Mouse (Mus musculus): Measurements from ENCODE around the gene Slc26a5. TPM values are rescaled to one million over a fixed set of nuclear protein-coding genes. Genes with fewer than 3 reads are reported as not detected.

The Slc26a5 gene
- polyA plus RNA-seq, 1 experiment = 0.11 TPM

DNA sequence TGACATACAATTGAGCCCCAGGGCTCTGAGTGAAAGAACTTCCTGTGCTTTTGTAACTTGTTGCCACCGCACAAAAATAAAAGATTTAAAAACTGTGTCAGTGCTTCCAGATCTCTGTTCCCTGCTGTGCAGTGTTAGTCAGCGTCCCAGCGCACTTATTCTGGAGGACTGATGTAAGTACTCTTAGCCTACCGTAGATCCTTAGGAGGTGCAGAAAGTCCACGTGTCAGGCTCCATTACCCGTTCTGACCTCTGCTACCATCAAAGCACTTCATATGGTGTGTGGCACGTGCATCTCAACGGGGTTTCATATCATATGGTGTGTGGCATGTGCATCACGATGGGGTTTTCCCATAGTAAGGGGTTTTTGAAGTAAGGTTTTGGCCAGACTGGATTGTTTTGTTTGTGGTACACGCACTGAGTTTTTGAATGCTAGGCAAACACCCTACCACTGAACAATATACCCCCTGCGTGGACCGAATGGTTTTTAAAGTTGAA, 61.7 kb downstream of the Slc26a5 start:
- Histone ChIP-seq H3K27me3 (ENCODE audit: control insufficient read depth, insufficient read depth, low read length) (no peaks in the 10 kb centered on the region), H3K4me1 (ENCODE audit: control insufficient read depth, insufficient read depth, low read length) (no peaks in the 10 kb centered on the region), H3K27ac (ENCODE audit: insufficient read depth, low read length) (no peak overlapping the region), H3K4me3 (replicated peaks; ENCODE audit: insufficient read depth, low read depth, low read length) (no peak overlapping the region)
- DNase-seq = no peak
- TF ChIP-seq POLR2A (IDR thresholded peaks at IDR 0.05; ENCODE audit: borderline replicate concordance, insufficient read depth, low read length) = no peak
- no peak for TF ChIP-seq CTCF (IDR thresholded peaks at IDR 0.05; ENCODE audit: borderline replicate concordance, insufficient read depth, low read depth, low read length)
- 74% methylated on average over 12 of the region's 12 CpGs for WGBS

DNA sequence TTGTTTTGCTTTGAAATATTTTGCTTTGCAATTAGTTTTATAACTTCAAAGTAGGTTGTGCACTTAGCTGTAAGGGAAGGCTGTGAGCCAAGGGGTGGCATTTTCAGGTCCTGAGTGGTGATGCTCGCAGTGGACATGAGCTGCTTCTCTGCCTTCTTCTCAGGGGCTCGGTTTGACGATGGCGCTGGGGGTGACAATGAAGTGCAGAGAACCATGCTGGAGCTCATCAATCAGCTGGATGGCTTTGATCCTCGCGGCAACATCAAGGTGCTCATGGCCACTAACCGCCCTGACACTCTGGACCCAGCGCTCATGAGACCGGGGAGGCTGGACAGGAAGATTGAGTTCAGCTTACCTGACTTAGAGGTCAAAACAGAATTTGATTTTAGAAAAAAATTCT, 62.5 kb downstream of the Slc26a5 start:
- Histone ChIP-seq H3K4me1 (ENCODE audit: control insufficient read depth, insufficient read depth, low read length) (no peaks in the 10 kb centered on the region), H3K27me3 (ENCODE audit: control insufficient read depth, insufficient read depth, low read length) (no peaks in the 10 kb centered on the region), H3K4me3 (replicated peaks; ENCODE audit: insufficient read depth, low read depth, low read length) (no peak overlapping the region), H3K27ac (ENCODE audit: insufficient read depth, low read length) (no peak overlapping the region)
- TF ChIP-seq CTCF (IDR thresholded peaks at IDR 0.05; ENCODE audit: borderline replicate concordance, insufficient read depth, low read depth, low read length) (no peak), POLR2A (IDR thresholded peaks at IDR 0.05; ENCODE audit: borderline replicate concordance, insufficient read depth, low read length) (no peak)
- 94% methylated on average over 9 of the region's 9 CpGs for WGBS
- no peak for DNase-seq

DNA sequence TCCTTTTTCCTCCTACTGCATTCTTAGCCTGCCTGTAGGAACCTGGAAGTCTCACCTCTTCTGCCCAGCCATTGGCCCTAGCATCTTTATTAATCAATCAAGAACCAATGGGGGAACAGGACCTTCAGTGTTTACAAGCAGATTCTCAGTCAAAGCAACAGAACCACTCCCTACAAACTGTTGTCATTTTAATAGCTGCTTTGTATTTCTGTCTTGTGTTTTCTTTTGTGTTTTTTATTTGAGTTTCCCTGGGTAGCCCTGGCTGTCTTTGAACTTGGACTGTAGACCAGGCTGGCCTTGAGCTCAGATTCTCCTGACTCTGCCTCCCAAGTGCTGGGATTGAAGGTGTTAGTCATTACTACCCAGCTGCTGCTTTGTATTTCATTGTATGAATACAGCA, 73.2 kb downstream of the Slc26a5 start:
- no peak for DNase-seq
- TF ChIP-seq CTCF (IDR thresholded peaks at IDR 0.05; ENCODE audit: borderline replicate concordance, insufficient read depth, low read depth, low read length) (no peak), POLR2A (IDR thresholded peaks at IDR 0.05; ENCODE audit: borderline replicate concordance, insufficient read depth, low read length) (no peak)
- H3K27ac ChIP-seq (ENCODE audit: insufficient read depth, low read length) = no peak overlapping the region
- H3K27me3 ChIP-seq (ENCODE audit: control insufficient read depth, insufficient read depth, low read length) = no peaks in the 10 kb centered on the region
- no peak overlapping the region for H3K4me3 ChIP-seq (replicated peaks; ENCODE audit: insufficient read depth, low read depth, low read length)
- peaks cover 7% of the 10 kb centered on the region for H3K4me1 ChIP-seq (ENCODE audit: control insufficient read depth, insufficient read depth, low read length)

DNA sequence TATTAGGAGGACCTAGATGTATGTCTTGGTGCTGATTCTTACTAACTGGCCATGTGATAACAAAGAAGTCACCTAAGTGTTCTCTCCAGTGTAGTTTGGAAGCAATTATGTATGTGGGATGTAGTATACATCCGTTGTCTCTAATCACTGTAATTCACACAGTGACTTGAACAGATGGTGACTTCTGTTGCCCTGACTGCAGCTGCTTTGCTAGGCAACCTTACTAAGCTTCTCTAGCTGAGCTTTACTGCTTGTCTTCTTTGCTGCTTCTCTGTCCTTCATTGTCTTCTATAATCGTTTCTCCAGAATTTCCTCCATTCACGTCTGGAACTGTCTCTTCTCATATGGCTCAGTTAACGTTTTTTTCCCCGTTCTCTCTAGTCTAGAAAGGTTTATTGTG, 76.3 kb downstream of the Slc26a5 start:
- Histone ChIP-seq H3K27ac (ENCODE audit: insufficient read depth, low read length) (no peak overlapping the region), H3K4me3 (replicated peaks; ENCODE audit: insufficient read depth, low read depth, low read length) (no peak overlapping the region), H3K4me1 (ENCODE audit: control insufficient read depth, insufficient read depth, low read length) (peaks cover 7% of the 10 kb centered on the region), H3K27me3 (ENCODE audit: control insufficient read depth, insufficient read depth, low read length) (no peaks in the 10 kb centered on the region)
- WGBS = 48% methylated on average over 5 of the region's 5 CpGs
- no peak for DNase-seq
- TF ChIP-seq POLR2A (IDR thresholded peaks at IDR 0.05; ENCODE audit: borderline replicate concordance, insufficient read depth, low read length) (no peak), CTCF (IDR thresholded peaks at IDR 0.05; ENCODE audit: borderline replicate concordance, insufficient read depth, low read depth, low read length) (no peak)

DNA sequence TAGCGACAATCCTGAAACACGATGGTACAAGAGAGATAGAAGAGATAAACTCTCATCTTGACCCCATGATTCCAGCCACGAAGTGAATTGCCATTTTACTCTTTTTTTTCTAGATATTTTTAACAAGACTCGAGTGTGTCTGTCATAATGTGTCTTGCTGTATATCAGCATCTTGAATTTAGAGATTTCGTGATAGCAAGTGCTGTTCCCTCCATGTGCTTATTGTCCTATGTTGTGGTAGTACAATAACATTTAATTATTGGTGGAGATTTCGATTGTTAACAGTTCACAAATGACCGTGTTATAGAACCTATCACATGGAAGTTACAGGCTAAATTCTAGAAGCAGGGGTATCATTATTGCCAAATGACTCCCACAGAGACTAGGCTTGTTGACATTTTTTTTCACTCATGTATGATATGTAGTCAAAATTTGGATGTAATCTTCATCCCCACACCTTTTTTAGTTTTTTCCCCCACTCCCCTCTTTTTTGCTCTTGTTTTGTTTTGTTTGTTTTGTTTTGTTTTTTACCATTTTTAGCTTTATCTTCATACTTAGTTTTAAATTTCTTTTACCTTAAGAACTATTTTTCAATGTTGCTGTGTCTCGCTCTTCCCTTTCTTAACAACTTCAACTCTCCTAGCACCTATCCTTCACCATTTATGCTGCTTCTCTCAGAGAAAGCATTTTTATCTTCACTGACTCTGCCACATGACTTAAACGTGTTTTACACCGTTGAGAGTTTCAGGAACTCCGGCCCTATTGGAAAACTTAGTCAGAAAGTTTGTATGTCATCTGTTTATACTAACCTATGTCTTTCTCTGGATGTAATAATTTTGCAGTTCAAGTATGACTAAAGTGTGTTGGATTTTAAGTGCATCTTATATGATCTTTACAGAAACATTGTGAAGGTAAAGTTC, 78.0 kb downstream of the Slc26a5 start:
- TF ChIP-seq POLR2A (IDR thresholded peaks at IDR 0.05; ENCODE audit: borderline replicate concordance, insufficient read depth, low read length) = no peak
- TF ChIP-seq CTCF (IDR thresholded peaks at IDR 0.05; ENCODE audit: borderline replicate concordance, insufficient read depth, low read depth, low read length) = no peak
- Histone ChIP-seq H3K4me3 (replicated peaks; ENCODE audit: insufficient read depth, low read depth, low read length) (peak overlapping the region; percentile 67), H3K4me1 (ENCODE audit: control insufficient read depth, insufficient read depth, low read length) (peaks cover 7% of the 10 kb centered on the region), H3K27ac (ENCODE audit: insufficient read depth, low read length) (no peak overlapping the region), H3K27me3 (ENCODE audit: control insufficient read depth, insufficient read depth, low read length) (no peaks in the 10 kb centered on the region)
- DNase-seq = no peak
- 31% methylated on average over 11 of the region's 11 CpGs for WGBS

DNA sequence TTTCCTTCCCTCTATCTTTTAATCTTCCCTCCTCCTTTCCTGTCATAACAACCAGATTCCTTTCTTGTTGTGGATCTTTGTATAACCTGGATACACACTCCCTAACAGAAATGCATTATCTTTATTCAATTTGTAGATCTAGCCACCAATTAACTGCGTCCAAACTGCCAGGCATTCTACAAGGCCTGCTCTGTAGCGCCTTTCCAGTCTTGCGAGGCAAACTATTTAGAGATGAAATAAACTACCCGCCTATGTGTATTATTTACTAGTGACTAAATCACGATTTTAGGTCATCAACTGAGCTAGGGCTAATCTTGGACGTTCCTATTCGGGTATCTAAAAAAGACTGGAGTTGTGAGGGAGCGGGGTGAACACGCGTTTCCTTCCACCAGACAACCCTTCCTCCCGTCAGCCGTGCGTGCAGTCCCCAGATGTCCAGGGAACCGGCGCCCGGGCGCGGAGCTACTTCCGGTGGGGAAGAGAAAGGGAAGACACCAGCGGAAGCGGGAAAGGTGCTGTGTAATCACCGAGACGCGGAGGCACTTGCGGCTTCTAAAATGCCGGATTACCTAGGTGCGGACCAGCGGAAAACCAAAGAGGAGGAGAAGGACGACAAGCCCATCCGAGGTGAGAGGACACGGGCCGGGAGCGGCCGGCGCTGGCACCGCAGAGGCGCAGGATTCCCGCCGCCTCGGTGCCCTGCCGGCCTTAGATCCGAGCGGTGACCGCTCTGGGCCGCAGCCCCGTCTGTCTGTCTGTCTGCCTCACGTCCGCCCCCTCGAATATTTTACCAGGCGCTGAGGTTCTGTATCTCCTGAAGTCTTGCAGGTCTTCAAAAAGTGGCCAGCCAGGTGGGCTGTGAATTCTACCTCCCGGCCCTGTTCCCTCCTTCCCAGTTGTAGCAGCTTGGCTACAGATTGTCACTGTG, 78.9 kb downstream of the Slc26a5 start:
- Histone ChIP-seq H3K4me1 (ENCODE audit: control insufficient read depth, insufficient read depth, low read length) (peaks cover 7% of the 10 kb centered on the region), H3K27ac (ENCODE audit: insufficient read depth, low read length) (peak overlapping the region; percentile 56), H3K4me3 (replicated peaks; ENCODE audit: insufficient read depth, low read depth, low read length) (peak overlapping the region; percentile 67), H3K27me3 (ENCODE audit: control insufficient read depth, insufficient read depth, low read length) (no peaks in the 10 kb centered on the region)
- WGBS = 2% methylated on average over 51 of the region's 51 CpGs
- DNase-seq = peak; percentile 92 to 94
- TF ChIP-seq POLR2A (IDR thresholded peaks at IDR 0.05; ENCODE audit: borderline replicate concordance, insufficient read depth, low read length) (peak; percentile 78), CTCF (IDR thresholded peaks at IDR 0.05; ENCODE audit: borderline replicate concordance, insufficient read depth, low read depth, low read length) (no peak)

DNA sequence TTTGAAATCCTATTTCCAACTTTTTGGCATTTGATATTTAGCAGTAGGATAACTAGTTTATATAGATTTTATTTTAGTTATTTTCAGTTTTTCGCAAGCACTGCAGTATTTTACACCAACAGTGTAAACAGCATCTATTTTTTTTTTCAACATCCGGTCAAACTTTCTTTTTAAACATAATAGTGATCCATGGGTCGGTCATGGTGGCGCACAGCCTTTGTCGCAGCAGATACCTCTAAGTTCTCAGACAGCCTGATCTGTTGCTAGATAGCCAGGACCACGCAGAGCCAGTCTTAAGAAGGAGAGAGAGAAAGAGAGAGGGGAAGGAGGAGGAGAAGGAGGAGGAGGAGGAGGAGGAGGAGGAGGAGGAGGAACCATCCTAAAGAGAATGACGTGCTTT, 79.6 kb downstream of the Slc26a5 start:
- TF ChIP-seq POLR2A (IDR thresholded peaks at IDR 0.05; ENCODE audit: borderline replicate concordance, insufficient read depth, low read length) (no peak), CTCF (IDR thresholded peaks at IDR 0.05; ENCODE audit: borderline replicate concordance, insufficient read depth, low read depth, low read length) (no peak)
- no peaks in the 10 kb centered on the region for H3K27me3 ChIP-seq (ENCODE audit: control insufficient read depth, insufficient read depth, low read length)
- no peak for DNase-seq
- H3K4me1 ChIP-seq (ENCODE audit: control insufficient read depth, insufficient read depth, low read length) = peaks cover 7% of the 10 kb centered on the region
- no peak overlapping the region for H3K27ac ChIP-seq (ENCODE audit: insufficient read depth, low read length)
- WGBS = 80% methylated on average over 7 of the region's 7 CpGs
- no peak overlapping the region for H3K4me3 ChIP-seq (replicated peaks; ENCODE audit: insufficient read depth, low read depth, low read length)
